Mouse (Mus musculus) MEL (cell line): Measurements from ENCODE around the gene Rps28. TPM values are rescaled to one million over a fixed set of nuclear protein-coding genes. Genes with fewer than 3 reads are reported as not detected.

Source experiments
- DNase-seq: peaks from one replicate; pipeline ENCODE4 v3.0.0; 2011; ENCODE audit warnings: low read depth, low spot score
- H3K27ac ChIP-seq: 2 replicates; pipeline ENCODE4 v1.5.1; 2012; ENCODE audit warnings: low read depth, mild to moderate bottlenecking, control low read depth, low read length, moderate library complexity; ENCODE audit not compliant: control insufficient read depth
- H3K27me3 ChIP-seq, 2 experiments: fragments of 150-350 bp in 1 of 2; sonication (generic) in 1 of 2; 2 replicates each; pipeline ENCODE4 v1.6.1; 2012; ENCODE audit warnings: low read length in 2 of 2, mild to moderate bottlenecking in 2 of 2, improper control_type of control experiment in 1 of 2, moderate library complexity in 1 of 2; ENCODE audit not compliant: insufficient read depth in 2 of 2, control insufficient read depth in 1 of 2
- H3K36me3 ChIP-seq, 2 experiments: 2 replicates each; pipeline ENCODE4 v1.6.1; 2012 to 2014; ENCODE audit warnings: low read length in 2 of 2, improper control_type of control experiment in 1 of 2, inconsistent platforms in 1 of 2, mild to moderate bottlenecking in 1 of 2; ENCODE audit not compliant: insufficient read depth in 2 of 2, control insufficient read depth in 1 of 2
- H3K4me1 ChIP-seq, 2 experiments: fragments of 150-350 bp in 1 of 2; sonication (generic) in 1 of 2; 2 replicates each; pipeline ENCODE4 v1.6.1; 2012; ENCODE audit warnings: low read length in 2 of 2, improper control_type of control experiment in 1 of 2, mild to moderate bottlenecking in 1 of 2; ENCODE audit not compliant: insufficient read depth in 2 of 2, control insufficient read depth in 1 of 2
- H3K4me3 ChIP-seq, 2 experiments: fragments of 150-350 bp in 1 of 2; sonication (generic) in 1 of 2; 2 replicates each; pipeline ENCODE4 v1.5.1; 2012; ENCODE audit warnings: low read depth in 2 of 2, low read length in 2 of 2, mild to moderate bottlenecking in 2 of 2, moderate library complexity in 2 of 2, control low read depth in 1 of 2, improper control_type of control experiment in 1 of 2; ENCODE audit not compliant: control insufficient read depth in 1 of 2, insufficient read depth in 1 of 2
- H3K79me2 ChIP-seq: 2 replicates; pipeline ENCODE4 v1.6.1; 2012; ENCODE audit warnings: mild to moderate bottlenecking, low read length, moderate library complexity; ENCODE audit not compliant: control insufficient read depth, poor library complexity, insufficient read depth
- H3K9ac ChIP-seq: 2 replicates; pipeline ENCODE4 v1.6.1; 2012; ENCODE audit warnings: low read depth, mild to moderate bottlenecking, control low read depth, low read length, moderate library complexity; ENCODE audit not compliant: control insufficient read depth, poor library complexity, severe bottlenecking
- H3K9me3 ChIP-seq: fragments of 150-350 bp; sonication (generic); replicated peaks from 2 replicates; pipeline ENCODE4 v1.6.1; 2012; ENCODE audit warnings: mild to moderate bottlenecking, low read length, improper control_type of control experiment, moderate library complexity; ENCODE audit not compliant: insufficient read depth
- BHLHE40 ChIP-seq: IDR thresholded peaks from 2 replicates; pipeline ENCODE4 v1.6.1; 2012; ENCODE audit warnings: low read depth, mild to moderate bottlenecking, inconsistent platforms, low read length, improper control_type of control experiment, borderline replicate concordance
- CHD1 ChIP-seq: IDR thresholded peaks from 2 replicates; pipeline ENCODE4 v1.6.1; 2012; ENCODE audit warnings: low read depth, mild to moderate bottlenecking, inconsistent platforms, low read length, improper control_type of control experiment
- CHD2 ChIP-seq: IDR thresholded peaks from 2 replicates; pipeline ENCODE4 v1.6.1; 2011; ENCODE audit warnings: low read length, improper control_type of control experiment
- CTCF ChIP-seq, 3 experiments: IDR thresholded peaks in 2 of 3; conservative IDR thresholded peaks in 1 of 3; 2 replicates each; pipeline ENCODE4 v1.5.1; 2011 to 2012; ENCODE audit warnings: low read length in 3 of 3, low read depth in 2 of 3, mild to moderate bottlenecking in 2 of 3, improper control_type of control experiment in 1 of 3, inconsistent platforms in 1 of 3, mixed read lengths in 1 of 3, moderate library complexity in 1 of 3; ENCODE audit not compliant: control insufficient read depth in 1 of 3, insufficient read depth in 1 of 3, poor library complexity in 1 of 3, severe bottlenecking in 1 of 3
- E2F4 ChIP-seq: IDR thresholded peaks from 2 replicates; pipeline ENCODE4 v1.6.1; 2011; ENCODE audit warnings: low read depth, low read length, improper control_type of control experiment, borderline replicate concordance
- EP300 ChIP-seq, 2 experiments: IDR thresholded peaks; 2 replicates each; pipeline ENCODE4 v1.6.1; 2011; ENCODE audit warnings: improper control_type of control experiment in 2 of 2, low read length in 2 of 2, low read depth in 1 of 2, mild to moderate bottlenecking in 1 of 2
- ETS1 ChIP-seq: IDR thresholded peaks from 2 replicates; pipeline ENCODE4 v1.6.1; 2012; ENCODE audit warnings: low read depth, mild to moderate bottlenecking, inconsistent platforms, low read length, improper control_type of control experiment, moderate library complexity
- GABPA ChIP-seq: IDR thresholded peaks from 2 replicates; pipeline ENCODE4 v1.6.1; 2012; ENCODE audit warnings: low read depth, mild to moderate bottlenecking, inconsistent platforms, low read length, improper control_type of control experiment, moderate library complexity
- GATA1 ChIP-seq: IDR thresholded peaks from 2 replicates; pipeline ENCODE4 v1.6.1; 2011; ENCODE audit warnings: low read depth, low read length, improper control_type of control experiment
- HCFC1 ChIP-seq: IDR thresholded peaks from 2 replicates; pipeline ENCODE4 v1.6.1; 2012; ENCODE audit warnings: low read depth, mild to moderate bottlenecking, inconsistent platforms, low read length, improper control_type of control experiment, moderate library complexity
- JUND ChIP-seq: IDR thresholded peaks from 2 replicates; pipeline ENCODE4 v1.6.1; 2011; ENCODE audit warnings: low read depth, mild to moderate bottlenecking, improper control_type of control experiment, low read length
- MAFK ChIP-seq: IDR thresholded peaks from 2 replicates; pipeline ENCODE4 v1.6.1; 2011; ENCODE audit warnings: low read depth, mild to moderate bottlenecking, low read length, improper control_type of control experiment, borderline replicate concordance
- MAX ChIP-seq: IDR thresholded peaks from 2 replicates; pipeline ENCODE4 v1.6.1; 2011; ENCODE audit warnings: low read length, improper control_type of control experiment
- MEF2A ChIP-seq: IDR thresholded peaks from 2 replicates; pipeline ENCODE4 v1.6.1; 2014; ENCODE audit warnings: low read depth, mild to moderate bottlenecking, inconsistent platforms, low read length, improper control_type of control experiment; ENCODE audit not compliant: poor library complexity, insufficient replicate concordance, severe bottlenecking; ENCODE audit errors: extremely low read depth
- MXI1 ChIP-seq: IDR thresholded peaks from 2 replicates; pipeline ENCODE4 v1.6.1; 2011; ENCODE audit warnings: mild to moderate bottlenecking, low read depth, low read length, improper control_type of control experiment
- MYB ChIP-seq: IDR thresholded peaks from 2 replicates; pipeline ENCODE4 v1.6.1; 2011; ENCODE audit warnings: mild to moderate bottlenecking, low read depth, low read length, improper control_type of control experiment
- NELFE ChIP-seq: IDR thresholded peaks from 2 replicates; pipeline ENCODE4 v1.6.1; 2011; ENCODE audit warnings: low read depth, low read length, improper control_type of control experiment
- NRF1 ChIP-seq: IDR thresholded peaks from 2 replicates; pipeline ENCODE4 v1.6.1; 2014; ENCODE audit warnings: low read depth, mild to moderate bottlenecking, inconsistent platforms, low read length, improper control_type of control experiment, moderate library complexity; ENCODE audit not compliant: poor library complexity, insufficient read depth, severe bottlenecking
- POLR2A ChIP-seq, 2 experiments: IDR thresholded peaks; 2 replicates each; pipeline ENCODE4 v1.6.1; 2011 to 2012; ENCODE audit warnings: low read length in 2 of 2, mild to moderate bottlenecking in 2 of 2, control low read depth in 1 of 2, improper control_type of control experiment in 1 of 2, low read depth in 1 of 2, moderate library complexity in 1 of 2; ENCODE audit not compliant: control insufficient read depth in 1 of 2, insufficient read depth in 1 of 2, poor library complexity in 1 of 2
- POLR2AphosphoS2 ChIP-seq: IDR thresholded peaks from 2 replicates; pipeline ENCODE4 v1.6.1; 2011; ENCODE audit warnings: low read length, improper control_type of control experiment
- POLR2AphosphoS5 ChIP-seq: IDR thresholded peaks from 2 replicates; pipeline ENCODE4 v1.6.1; 2012; ENCODE audit warnings: low read depth, borderline replicate concordance, mild to moderate bottlenecking, inconsistent platforms, low read length, moderate library complexity, mixed read lengths
- RAD21 ChIP-seq: IDR thresholded peaks from 2 replicates; pipeline ENCODE4 v1.6.1; 2011; ENCODE audit warnings: mild to moderate bottlenecking, low read depth, low read length, improper control_type of control experiment
- RCOR1 ChIP-seq: IDR thresholded peaks from 2 replicates; pipeline ENCODE4 v1.6.1; 2012; ENCODE audit warnings: low read depth, mild to moderate bottlenecking, inconsistent platforms, low read length, improper control_type of control experiment
- SIN3A ChIP-seq: IDR thresholded peaks from 2 replicates; pipeline ENCODE4 v1.6.1; 2012; ENCODE audit warnings: low read length, improper control_type of control experiment, inconsistent platforms
- TAL1 ChIP-seq: IDR thresholded peaks from 2 replicates; pipeline ENCODE4 v1.6.1; 2012; ENCODE audit warnings: mild to moderate bottlenecking, inconsistent platforms, low read length, moderate library complexity, mixed read lengths
- TBP ChIP-seq: IDR thresholded peaks from 2 replicates; pipeline ENCODE4 v1.8.0; 2011; ENCODE audit warnings: low read depth, low read length, improper control_type of control experiment
- TCF12 ChIP-seq: IDR thresholded peaks from 2 replicates; pipeline ENCODE4 v1.6.1; 2014; ENCODE audit warnings: low read depth, mild to moderate bottlenecking, inconsistent platforms, low read length, improper control_type of control experiment, moderate library complexity
- UBTF ChIP-seq: IDR thresholded peaks from 2 replicates; pipeline ENCODE4 v1.6.1; 2012; ENCODE audit warnings: low read depth, mild to moderate bottlenecking, inconsistent platforms, low read length, improper control_type of control experiment, moderate library complexity, borderline replicate concordance; ENCODE audit not compliant: insufficient read depth
- USF1 ChIP-seq: IDR thresholded peaks from 2 replicates; pipeline ENCODE4 v1.6.1; 2014; ENCODE audit warnings: low read depth, mild to moderate bottlenecking, inconsistent platforms, low read length, improper control_type of control experiment, moderate library complexity
- USF2 ChIP-seq, 2 experiments: IDR thresholded peaks; 2 replicates each; pipeline ENCODE4 v1.6.1; 2011 to 2012; ENCODE audit warnings: improper control_type of control experiment in 2 of 2, low read length in 2 of 2, borderline replicate concordance in 1 of 2, inconsistent platforms in 1 of 2, low read depth in 1 of 2, mild to moderate bottlenecking in 1 of 2; ENCODE audit not compliant: insufficient read depth in 1 of 2
- ZC3H11A ChIP-seq: IDR thresholded peaks from 2 replicates; pipeline ENCODE4 v1.6.1; 2012; ENCODE audit warnings: low read depth, mild to moderate bottlenecking, inconsistent platforms, low read length, improper control_type of control experiment
- ZKSCAN1 ChIP-seq: IDR thresholded peaks from 2 replicates; pipeline ENCODE4 v1.6.1; 2012; ENCODE audit warnings: low read depth, mild to moderate bottlenecking, inconsistent platforms, low read length, improper control_type of control experiment, moderate library complexity
- ZMIZ1 ChIP-seq: IDR thresholded peaks from 2 replicates; pipeline ENCODE4 v1.6.1; 2012; ENCODE audit warnings: low read depth, mild to moderate bottlenecking, inconsistent platforms, low read length, improper control_type of control experiment, moderate library complexity
- ZNF384 ChIP-seq: IDR thresholded peaks from 2 replicates; pipeline ENCODE4 v1.6.1; 2012; ENCODE audit warnings: low read depth, mild to moderate bottlenecking, inconsistent platforms, low read length, improper control_type of control experiment
- polyA plus RNA-seq, 2 experiments: library from polyadenylated mRNA; stranded (reverse) in 1 of 2; unstranded in 1 of 2; fragments of >175 nt in 1 of 2; fragments of >200 nt in 1 of 2; gene quantifications; 2 replicates each; pipeline versions ENCODE4 v1.2.1 to v1.2.4; 2012; ENCODE audit warnings: low replicate concordance in 2 of 2, low read depth in 1 of 2; ENCODE audit not compliant: insufficient read length in 2 of 2, insufficient read depth in 1 of 2, missing spikeins in 1 of 2
- total RNA-seq: library from RNA; depleted of rRNA; stranded (reverse); fragments of 300-350 nt; gene quantifications from 2 replicates; pipeline ENCODE4 v1.2.3, GENCODE M21; 2012; rRNA removed

The Rps28 gene
- total RNA-seq: 3,378 and 3,556 TPM in 2 replicates
- 1,000 to 10,000 TPM in 1 of 2 experiments, 100 to 1,000 TPM in 1; 994 to 2,154 TPM for polyA plus RNA-seq

DNA sequence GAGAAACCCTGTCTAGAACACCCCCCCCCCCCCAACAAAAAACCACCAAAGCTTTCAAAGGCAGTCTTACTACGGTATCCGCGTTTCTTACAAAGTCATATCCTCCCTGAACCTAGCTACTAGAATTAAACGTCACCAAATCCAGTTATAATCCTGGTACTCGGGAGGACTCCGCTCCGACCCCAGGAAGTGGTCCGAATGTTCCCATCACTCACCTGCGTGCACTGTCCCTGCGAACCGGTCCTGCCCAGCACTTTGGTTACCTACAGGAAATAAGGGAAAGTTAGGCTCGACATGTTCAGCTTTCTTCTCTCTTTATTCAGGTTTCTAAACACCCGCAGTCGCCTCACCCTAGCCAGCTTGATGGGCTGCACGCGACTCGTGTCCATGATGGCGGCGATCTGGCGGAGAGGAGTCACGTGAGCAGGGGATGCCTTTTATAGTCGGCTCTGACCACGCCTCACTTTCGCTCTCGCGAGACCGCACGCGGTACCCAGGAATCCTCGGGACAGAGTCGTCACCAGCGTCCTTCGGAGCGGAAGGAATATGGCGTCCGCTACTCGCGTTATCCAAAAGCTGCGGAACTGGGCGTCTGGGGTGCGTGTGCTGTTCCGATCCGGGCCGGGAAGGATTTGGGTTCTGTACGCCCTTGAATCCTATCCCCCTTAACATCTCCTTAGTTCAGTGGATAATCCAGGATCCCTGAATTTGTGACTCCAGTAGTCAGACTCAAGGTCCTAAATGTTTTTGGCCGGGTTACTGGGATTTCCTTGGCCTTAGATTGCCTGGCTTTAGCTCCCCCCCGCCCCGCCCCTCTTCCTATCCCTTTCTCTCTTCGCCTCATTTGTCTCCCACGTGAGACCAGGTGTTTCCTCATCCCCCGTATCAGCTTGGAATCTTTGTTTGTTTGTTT, at the start of gene Rps28, which contains the start of gene Ndufa7:
Rps28 (minus strand) TSS at position 479 of the 913 bp plus-strand sequence.
Ndufa7 (plus strand) TSS at position 489 of the 913 bp plus-strand sequence.
- Histone ChIP-seq H3K9me3 (no peaks in the 10 kb centered on the region), H3K9ac (peak within 1 kb of the TSS; percentile 90), H3K4me1 (peaks cover 0 to 11% of the 10 kb centered on the region in 2 experiments; a peak in 2 of 4 replicates), H3K79me2 (peaks cover 42% of the 10 kb centered on the region), H3K27me3 (no peaks in the 10 kb centered on the region), H3K36me3 (peaks cover 16 to 27% of the 10 kb centered on the region in 2 experiments), H3K27ac (peak within 1 kb of the TSS; percentile 82), H3K4me3 (peak within 1 kb of the TSS; percentile 85 to 93)
- DNase-seq: peak; percentile 96
- TF ChIP-seq CHD2 (peak; percentile 97), MYB (no peak), RAD21 (no peak), CHD1 (no peak; the same call in 1 of the 2 replicates), SIN3A (peak; percentile 87), GABPA (no peak), RCOR1 (no peak), ZNF384 (no peak), MEF2A (no peak), USF1 (peak; percentile 96), TBP (peak; percentile 99), POLR2AphosphoS2 (peak; percentile 96), ZC3H11A (no peak), BHLHE40 (peak; percentile 97), HCFC1 (peak; percentile 90), ZKSCAN1 (no peak), MAX (peak; percentile 96), TCF12 (peak; percentile 89), TAL1 (no peak), USF2 (IDR thresholded peaks at IDR 0.05; ENCODE audit: borderline replicate concordance in 1 of 2, insufficient read depth in 1 of 2, low read depth in 1 of 2, low read length in 2 of 2) (peak; percentile 43 to 83; a peak in 2 of 4 replicates), EP300 (IDR thresholded peaks at IDR 0.05; ENCODE audit: low read depth in 1 of 2, low read length in 2 of 2) (peak in 1 of 2 experiments; percentile 21; a peak in 1 of 4 replicates), NELFE (peak; percentile 96), CTCF (IDR thresholded peaks at IDR 0.05 in 2 of 3, conservative IDR thresholded peaks at IDR 0.05 in 1 of 3; ENCODE audit: control insufficient read depth in 1 of 3, insufficient read depth in 1 of 3, low read depth in 2 of 3, low read length in 3 of 3, poor library complexity in 1 of 3, severe bottlenecking in 1 of 3) (no peak), MAFK (no peak), MXI1 (peak; percentile 93), ETS1 (peak; percentile 45; the same call in 1 of the 2 replicates), UBTF (no peak), ZMIZ1 (peak; percentile 93; the same call in 1 of the 2 replicates), GATA1 (no peak), JUND (no peak), POLR2A (IDR thresholded peaks at IDR 0.05; ENCODE audit: control insufficient read depth in 1 of 2, insufficient read depth in 1 of 2, low read depth in 1 of 2, low read length in 2 of 2, poor library complexity in 1 of 2) (peak; percentile 79 to 96), POLR2AphosphoS5 (peak; percentile 94), E2F4 (no peak), NRF1 (no peak)
